Mouse (Mus musculus) liver, postnatal 0 days (tissue): ENCODE results near the gene Khdrbs1. TPM values are rescaled to one million over a fixed set of nuclear protein-coding genes. Genes with fewer than 3 reads are reported as not detected.
"Not testable (repeated sequence)": the region's sequence is repeated elsewhere in the genome, so short reads cannot be mapped to it uniquely, and the experiment has no call there.

Experiments
- ATAC-seq: fragments of 200-750 bp; cut with Nextera tagmentation; 2 replicates; pipeline ENCODE4 v1.8.0; 2017; ENCODE audit warnings: mild to moderate bottlenecking, moderate library complexity
- DNase-seq: peaks from one replicate; pipeline ENCODE4 v3.0.0-alpha.2; 2016
- H3K27ac ChIP-seq: fragments of 300-500 bp; sonication (generic); 2 replicates; pipeline ENCODE4 v1.5.1; 2014; ENCODE audit warnings: antibody characterized with exemption, moderate library complexity, mild to moderate bottlenecking, low read depth
- H3K27me3 ChIP-seq: fragments of 300-500 bp; sonication (generic); 2 replicates; pipeline ENCODE4 v1.6.1; 2014; ENCODE audit warnings: low read length, control low read depth, mixed read lengths; ENCODE audit not compliant: insufficient read depth
- H3K36me3 ChIP-seq: fragments of 300-500 bp; sonication (generic); replicated peaks from 2 replicates; pipeline ENCODE4 v1.6.1; 2014; ENCODE audit warnings: mild to moderate bottlenecking, control low read depth, low read length, moderate library complexity, mixed read lengths; ENCODE audit not compliant: insufficient read depth
- H3K4me1 ChIP-seq: fragments of 300-500 bp; sonication (generic); 2 replicates; pipeline ENCODE4 v1.6.1; 2014; ENCODE audit warnings: antibody characterized with exemption, mild to moderate bottlenecking, control low read depth; ENCODE audit not compliant: insufficient read depth
- H3K4me2 ChIP-seq: fragments of 300-500 bp; sonication (generic); 2 replicates; pipeline ENCODE4 v1.6.1; 2014; ENCODE audit warnings: low read depth, mild to moderate bottlenecking, low read length, moderate library complexity, mixed read lengths
- H3K4me3 ChIP-seq: fragments of 300-500 bp; sonication (generic); 2 replicates; pipeline ENCODE4 v1.5.1; 2014; ENCODE audit warnings: low read depth, low read length
- H3K9ac ChIP-seq: fragments of 300-500 bp; sonication (generic); replicated peaks from 2 replicates; pipeline ENCODE4 v1.6.1; 2014; ENCODE audit warnings: mild to moderate bottlenecking, moderate library complexity
- H3K9me3 ChIP-seq: fragments of 300-500 bp; sonication (generic); 2 replicates; pipeline ENCODE4 v1.6.1; 2016; ENCODE audit warnings: mild to moderate bottlenecking, control low read depth, low read length, mixed read lengths
- CTCF ChIP-seq: sonication (generic); IDR thresholded peaks from 2 replicates; pipeline ENCODE4 v1.5.1; 2016; ENCODE audit warnings: antibody characterized with exemption, low read depth
- EP300 ChIP-seq: IDR thresholded peaks from 2 replicates; pipeline ENCODE4 v1.6.1; 2016; ENCODE audit warnings: antibody characterized with exemption, low read depth, mild to moderate bottlenecking
- WGBS: fragments of 180-500 bp; shearing (Covaris S2); extraction: QIAGEN DNeasy Blood & Tissue Kit; methylation state at CpG from one replicate; pipeline ENCODE4 v1.1.7; 2014; ENCODE audit not compliant: insufficient replicate concordance; 5-methylcytosine and 5-hydroxymethylcytosine counted together
- polyA plus RNA-seq: library from polyadenylated mRNA; unstranded; fragments of >200 nt; fragmentation: Nextera tagmentation; extraction: Ambion mirVana; gene quantifications from 2 replicates; pipeline ENCODE4 v1.2.1, GENCODE M21; 2015

Khdrbs1 gene
- polyA plus RNA-seq, 1 experiment from 2014 or later, result 19.6 TPM

GRCm38 (mm10) chr4:129782857-129783331 is 40.8 kb upstream of the Khdrbs1 start:
- Histone ChIP-seq H3K4me3 (no peak overlapping the region), H3K4me1 (peaks cover 3% of the 10 kb centered on the region; the same call in 1 of the 2 replicates), H3K4me2 (no peak overlapping the region), H3K36me3 (no peaks in the 10 kb centered on the region), H3K27ac (peak overlapping the region; percentile 1; the same call in 1 of the 2 replicates), H3K27me3 (no peaks in the 10 kb centered on the region), H3K9me3 (no peaks in the 10 kb centered on the region), H3K9ac (no peak overlapping the region)
- no peak for ATAC-seq
- WGBS, result 52% methylated on average over 3 of the region's 3 CpGs
- TF ChIP-seq EP300 (no peak), CTCF (no peak)
- no peak for DNase-seq

- 23% methylated on average over 4 of the region's 4 CpGs for WGBS
- H3K4me2 ChIP-seq, result no peak overlapping the region
- ATAC-seq (peak; percentile 43; the same call in 1 of the 2 replicates), DNase-seq (peak; percentile 54)
- no peaks in the 10 kb centered on the region for H3K27me3 ChIP-seq
- peak overlapping the region; percentile 1; the same call in 1 of the 2 replicates for H3K27ac ChIP-seq
- H3K4me1 ChIP-seq, result peaks cover 3% of the 10 kb centered on the region; the same call in 1 of the 2 replicates
- H3K36me3 ChIP-seq, result no peaks in the 10 kb centered on the region
- no peak for TF ChIP-seq EP300
- 0 out of 2 replicates have a peak, but pooled peaks have one; percentile 8 for TF ChIP-seq CTCF
- H3K4me3 ChIP-seq, result no peak overlapping the region
- H3K9me3 ChIP-seq, result no peaks in the 10 kb centered on the region
- H3K9ac ChIP-seq, result no peak overlapping the region
These were observed 40.0 kb upstream of the Khdrbs1 start for GRCm38 (mm10) chr4:129781881-129782675.

GRCm38 (mm10) chr4:129771672-129772521 is 29.8 kb upstream of the Khdrbs1 start:
- H3K4me3 ChIP-seq, result no peak overlapping the region
- peaks cover 9% of the 10 kb centered on the region for H3K4me1 ChIP-seq
- peak; percentile 13; the same call in 1 of the 2 replicates for ATAC-seq
- no peaks in the 10 kb centered on the region for H3K36me3 ChIP-seq
- no peak overlapping the region for H3K9ac ChIP-seq
- no peaks in the 10 kb centered on the region for H3K9me3 ChIP-seq
- no peak for DNase-seq
- H3K4me2 ChIP-seq, result peak overlapping the region; percentile 47
- TF ChIP-seq EP300 (no peak), CTCF (no peak)
- WGBS, result 12% methylated on average over 21 of the region's 21 CpGs
- 0 out of 2 replicates have a peak, but pooled peaks cover 4% of the 10 kb centered on the region for H3K27me3 ChIP-seq
- no peak overlapping the region for H3K27ac ChIP-seq

- ATAC-seq (no peak), DNase-seq (no peak)
- Histone ChIP-seq H3K27me3 (0 out of 2 replicates have a peak, but pooled peaks cover 4% of the 10 kb centered on the region), H3K27ac (no peak overlapping the region), H3K4me2 (peak overlapping the region; percentile 47), H3K9me3 (no peaks in the 10 kb centered on the region), H3K4me3 (no peak overlapping the region), H3K4me1 (peaks cover 9% of the 10 kb centered on the region), H3K36me3 (no peaks in the 10 kb centered on the region), H3K9ac (no peak overlapping the region)
- TF ChIP-seq CTCF (no peak), EP300 (no peak)
- 32% methylated on average over 7 of the region's 7 CpGs for WGBS
These were observed 29.2 kb upstream of the Khdrbs1 start for GRCm38 (mm10) chr4:129771314-129771671.

- H3K4me1 ChIP-seq, result peaks cover 9% of the 10 kb centered on the region
- TF ChIP-seq CTCF (no peak), EP300 (no peak)
- no peak for ATAC-seq
These were observed 28.5 kb upstream of the Khdrbs1 start for GRCm38 (mm10) chr4:129770600-129770999.

GRCm38 (mm10) chr4:129768742-129769141 is 26.6 kb upstream of the Khdrbs1 start:
- not testable (repeated sequence) for DNase-seq, H3K36me3 ChIP-seq, ATAC-seq, H3K27ac ChIP-seq, H3K9ac ChIP-seq, H3K27me3 ChIP-seq, H3K4me2 ChIP-seq, H3K4me1 ChIP-seq, H3K9me3 ChIP-seq, H3K4me3 ChIP-seq
- 44% methylated on average over 3 of the region's 3 CpGs for WGBS

More at GRCm38 (mm10) chr4:129770600-129770999, 28.5 kb upstream of the Khdrbs1 start:
- 0 out of 2 replicates have a peak, but pooled peaks cover 4% of the 10 kb centered on the region for H3K27me3 ChIP-seq
- H3K4me3 ChIP-seq, result no peak overlapping the region
- H3K27ac ChIP-seq, result no peak overlapping the region
- 35% methylated on average over 6 of the region's 6 CpGs for WGBS
- H3K36me3 ChIP-seq, result no peaks in the 10 kb centered on the region
- no peak for DNase-seq
- no peaks in the 10 kb centered on the region for H3K9me3 ChIP-seq
- no peak overlapping the region for H3K9ac ChIP-seq
- no peak overlapping the region for H3K4me2 ChIP-seq
